Mouse (Mus musculus) heart, adult 2 months (tissue): Measurements from ENCODE around the gene Tnfsf11. TPM values are rescaled to one million over a fixed set of nuclear protein-coding genes. Genes with fewer than 3 reads are reported as not detected.
A peak's percentile ranks its signal among the peaks of the same experiment; 100 is the strongest.

Source experiments
- DNase-seq, 2 experiments: peaks; one replicate each; pipeline ENCODE4 v3.0.0; 2021
- H3K27ac ChIP-seq: fragments of 200-600 bp; 2 replicates; pipeline ENCODE4 v1.8.1; 2022
- H3K27me3 ChIP-seq: fragments of 200-500 bp; 2 replicates; pipeline ENCODE4 v1.6.1; 2012; ENCODE audit warnings: mild to moderate bottlenecking, low read length, inconsistent platforms, mixed read lengths; ENCODE audit not compliant: control insufficient read depth, insufficient read depth
- H3K36me3 ChIP-seq: fragments of 200-500 bp; 2 replicates; pipeline ENCODE4 v1.6.1; 2012; ENCODE audit warnings: low read length, inconsistent platforms; ENCODE audit not compliant: control insufficient read depth, insufficient read depth
- H3K4me1 ChIP-seq: fragments of 200-500 bp; 2 replicates; pipeline ENCODE4 v1.6.1; 2011; ENCODE audit warnings: low read length; ENCODE audit not compliant: control insufficient read depth, insufficient read depth
- H3K4me3 ChIP-seq: fragments of 200-600 bp; 2 replicates; pipeline ENCODE4 v1.8.1; 2022
- H3K79me2 ChIP-seq: fragments of 200-500 bp; replicated peaks from 2 replicates; pipeline ENCODE4 v1.6.1; 2012; ENCODE audit warnings: mild to moderate bottlenecking, inconsistent platforms, low read length, moderate library complexity, mixed read lengths; ENCODE audit not compliant: control insufficient read depth, insufficient read depth
- H3K9ac ChIP-seq: fragments of 200-500 bp; 2 replicates; pipeline ENCODE4 v1.6.1; 2012; ENCODE audit warnings: low read depth, mild to moderate bottlenecking, control low read depth, inconsistent platforms, low read length, mixed read lengths
- CTCF ChIP-seq: fragments of 200-600 bp; IDR thresholded peaks from 2 replicates; pipeline ENCODE4 v1.8.1; 2022; ENCODE audit warnings: antibody characterized with exemption, mild to moderate bottlenecking, moderate library complexity
- EP300 ChIP-seq: fragments of 200-500 bp; IDR thresholded peaks from 2 replicates; pipeline ENCODE4 v1.6.1; 2011; ENCODE audit warnings: low read depth, low read length, control low read depth; ENCODE audit not compliant: insufficient read depth
- POLR2A ChIP-seq: fragments of 200-500 bp; IDR thresholded peaks from 2 replicates; pipeline ENCODE4 v1.6.1; 2011; ENCODE audit warnings: mild to moderate bottlenecking, low read depth, low read length, control low read depth; ENCODE audit not compliant: insufficient read depth
- WGBS: fragments of 180-500 bp; shearing (Covaris S2); methylation state at CpG from one replicate; pipeline ENCODE4 v1.1.7; 2018; 5-methylcytosine and 5-hydroxymethylcytosine counted together
- intact Hi-C: fragments of 180-260 bp; cut with DNase I; formaldehyde crosslinking; loops from one replicate; pipeline ENCODE4 v1.15.1; 2025
- polyA plus RNA-seq: library from polyadenylated mRNA; depleted of rRNA; stranded (reverse); fragments of >200 nt; gene quantifications from 2 replicates; pipeline ENCODE4 v1.2.3, GENCODE M21; 2012
- total RNA-seq, 2 experiments: library from RNA; stranded (reverse); gene quantifications; 2 replicates each; pipeline ENCODE4 v1.2.3; 2021

Gene Tnfsf11
- total and polyA plus RNA-seq, 3 experiments = 0.10 to 0.14 TPM; not detected in 1

DNA sequence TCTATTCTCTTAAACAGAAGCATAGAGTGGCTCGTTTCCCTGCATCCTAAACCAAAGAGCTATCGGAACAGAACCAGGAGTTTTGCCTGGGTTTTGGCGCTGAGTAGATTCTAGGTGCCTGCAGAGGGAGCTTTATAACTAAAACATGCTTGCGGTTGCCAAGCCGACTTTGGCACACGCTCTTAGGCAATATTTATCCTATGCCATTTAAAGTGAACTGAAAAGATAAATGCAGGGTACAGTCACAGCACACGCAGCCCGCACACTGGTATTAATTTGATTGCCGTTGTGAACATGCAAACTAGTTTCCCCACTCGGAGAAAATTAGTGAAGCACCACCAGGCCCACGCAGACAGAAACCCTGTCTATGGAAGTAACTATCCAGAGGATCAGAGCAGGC is 25.4 kb downstream of the Tnfsf11 start:
- no peaks in the 10 kb centered on the region for H3K4me1 ChIP-seq
- H3K9ac ChIP-seq = no peak overlapping the region
- intact Hi-C loops = loop anchor here (10.0 kb wide), 2 partner anchors 62 to 152 kb away; no protein-coding TSS in a partner anchor
- H3K27ac ChIP-seq = no peak overlapping the region
- WGBS = 61% methylated on average over 11 of the region's 11 CpGs
- H3K4me3 ChIP-seq = no peak overlapping the region
- no peaks in the 10 kb centered on the region for H3K36me3 ChIP-seq
- no peaks in the 10 kb centered on the region for H3K27me3 ChIP-seq
- TF ChIP-seq POLR2A = no peak
- TF ChIP-seq CTCF = peak; percentile 7; the same call in 1 of the 2 replicates
- TF ChIP-seq EP300 = no peak
- DNase-seq = no peak
- H3K79me2 ChIP-seq = no peaks in the 10 kb centered on the region

DNA sequence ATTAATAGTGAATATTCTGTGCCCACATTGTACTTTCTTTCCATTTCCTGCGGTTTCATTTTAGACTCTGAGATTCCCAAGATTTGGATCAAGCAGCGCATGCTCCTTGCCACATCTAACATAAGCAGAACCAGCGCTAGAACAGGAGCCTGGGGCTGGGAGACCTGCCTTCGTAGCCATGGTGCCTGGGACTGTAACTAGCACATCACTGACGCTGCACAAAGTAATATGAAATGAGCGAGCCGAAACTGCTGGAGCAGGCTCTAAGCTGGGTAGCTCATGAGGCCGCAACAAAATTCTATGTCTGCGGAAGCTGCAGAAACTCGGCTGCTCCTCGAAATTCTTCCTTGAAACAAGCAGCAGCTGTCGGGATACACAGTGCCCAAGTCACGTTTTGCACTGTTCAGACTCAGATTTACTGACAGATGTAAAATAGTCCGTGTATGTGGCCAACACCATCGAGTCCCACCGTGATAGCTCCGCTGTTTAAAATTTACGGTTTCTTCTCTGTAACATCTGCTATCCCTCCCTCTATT is 31.4 kb downstream of the Tnfsf11 start:
- intact Hi-C loops = no loop called here
- no peaks in the 10 kb centered on the region for H3K79me2 ChIP-seq
- no peak overlapping the region for H3K27ac ChIP-seq
- TF ChIP-seq EP300 = no peak
- TF ChIP-seq CTCF = no peak
- no peak for TF ChIP-seq POLR2A
- H3K9ac ChIP-seq = no peak overlapping the region
- WGBS = 80% methylated on average over 18 of the region's 18 CpGs
- H3K36me3 ChIP-seq = no peaks in the 10 kb centered on the region
- H3K4me1 ChIP-seq = no peaks in the 10 kb centered on the region
- H3K27me3 ChIP-seq = no peaks in the 10 kb centered on the region
- DNase-seq = no peak
- H3K4me3 ChIP-seq = no peak overlapping the region

- H3K36me3 ChIP-seq = no peaks in the 10 kb centered on the region
- no peaks in the 10 kb centered on the region for H3K79me2 ChIP-seq
- no peak for DNase-seq
- 90% methylated on average over 5 of the region's 5 CpGs for WGBS
- intact Hi-C loops = loop anchor here (5.0 kb wide), 3 partner anchors 73 to 1223 kb away; no protein-coding TSS in a partner anchor
- no peaks in the 10 kb centered on the region for H3K4me1 ChIP-seq
- no peaks in the 10 kb centered on the region for H3K27me3 ChIP-seq
- TF ChIP-seq CTCF (no peak), POLR2A (no peak), EP300 (no peak)
- H3K9ac ChIP-seq = no peak overlapping the region
- no peak overlapping the region for H3K4me3 ChIP-seq
- no peak overlapping the region for H3K27ac ChIP-seq
Measured at GRCm38 (mm10) chr14:78274851-78275250, 33.0 kb downstream of the Tnfsf11 start.

DNA sequence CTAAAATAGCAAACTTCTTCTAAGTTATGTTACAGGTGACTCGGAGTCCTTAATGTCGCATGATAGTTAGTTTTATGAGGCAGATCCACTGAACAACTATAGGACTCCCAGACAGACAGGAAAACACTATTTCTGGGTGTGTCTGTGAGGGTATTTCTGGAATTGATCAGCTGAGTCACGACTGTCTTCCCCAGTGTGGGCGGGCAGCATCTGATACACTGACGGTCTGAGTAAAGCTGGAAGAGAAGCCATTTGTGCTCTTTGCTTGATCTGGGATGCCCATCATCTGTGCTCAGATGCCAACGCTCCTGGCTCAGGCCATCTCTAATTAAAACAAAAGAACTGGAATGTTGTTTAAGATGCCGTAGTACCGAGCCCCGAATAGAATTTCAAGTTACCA is 33.7 kb downstream of the Tnfsf11 start:
- intact Hi-C loops = loop anchor here (5.0 kb wide), 3 partner anchors 72 to 1222 kb away; no protein-coding TSS in a partner anchor
- Histone ChIP-seq H3K9ac (no peak overlapping the region), H3K27ac (no peak overlapping the region), H3K4me1 (no peaks in the 10 kb centered on the region), H3K4me3 (no peak overlapping the region), H3K36me3 (no peaks in the 10 kb centered on the region), H3K79me2 (no peaks in the 10 kb centered on the region), H3K27me3 (no peaks in the 10 kb centered on the region)
- WGBS = 80% methylated on average over 9 of the region's 9 CpGs
- no peak for DNase-seq
- no peak for TF ChIP-seq CTCF
- no peak for TF ChIP-seq POLR2A

DNA sequence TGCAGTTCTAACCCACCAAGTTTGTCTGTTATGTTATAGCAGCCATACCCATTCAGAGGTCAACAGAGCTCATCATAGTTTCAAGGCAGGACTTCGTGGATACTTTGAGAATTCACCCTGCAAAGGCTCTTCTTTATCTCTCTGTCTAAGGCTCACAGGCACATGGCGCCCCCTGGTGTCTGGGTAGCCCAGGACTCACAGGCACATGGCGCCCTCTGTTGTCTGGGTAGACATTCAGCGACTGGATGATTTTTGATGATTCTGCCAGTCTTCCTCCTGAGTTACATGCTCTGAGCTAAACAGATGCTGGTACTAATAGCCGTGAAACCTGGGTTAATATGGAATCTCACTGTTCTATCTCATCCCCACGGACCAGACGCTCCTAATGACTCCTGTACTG is 34.3 kb downstream of the Tnfsf11 start:
- Histone ChIP-seq H3K27ac (no peak overlapping the region), H3K9ac (no peak overlapping the region), H3K4me3 (no peak overlapping the region), H3K36me3 (no peaks in the 10 kb centered on the region), H3K79me2 (no peaks in the 10 kb centered on the region), H3K27me3 (no peaks in the 10 kb centered on the region), H3K4me1 (no peaks in the 10 kb centered on the region)
- peak; percentile 18 to 26 for DNase-seq
- TF ChIP-seq POLR2A (no peak), CTCF (peak; percentile 68), EP300 (no peak)
- intact Hi-C loops = loop anchor here (5.0 kb wide), 3 partner anchors 71 to 1221 kb away; no protein-coding TSS in a partner anchor
- WGBS = 72% methylated on average over 7 of the region's 7 CpGs

- 85% methylated on average over 6 of the region's 6 CpGs for WGBS
- Histone ChIP-seq H3K36me3 (no peaks in the 10 kb centered on the region), H3K27ac (no peak overlapping the region), H3K4me1 (no peaks in the 10 kb centered on the region; the same call in 1 of the 2 replicates), H3K79me2 (no peaks in the 10 kb centered on the region), H3K4me3 (no peak overlapping the region), H3K27me3 (peaks cover 2% of the 10 kb centered on the region; the same call in 1 of the 2 replicates), H3K9ac (no peak overlapping the region)
- TF ChIP-seq CTCF (no peak), POLR2A (no peak), EP300 (no peak)
- DNase-seq = no peak
- intact Hi-C loops = no loop called here
Measured at GRCm38 (mm10) chr14:78264876-78265275, 43.0 kb downstream of the Tnfsf11 start.
